Mouse (Mus musculus): ENCODE data around the gene Satl1. TPM values are rescaled to one million over a fixed set of nuclear protein-coding genes. Genes with fewer than 3 reads are reported as not detected.
"Not testable (repeated sequence)": the region's sequence is repeated elsewhere in the genome, so short reads cannot be mapped to it uniquely, and the experiment has no call there.

Gene Satl1
- not detected in 2 replicates for polyA plus RNA-seq (2015; fragmentation: Nextera tagmentation; extraction: Ambion mirVana)

DNA sequence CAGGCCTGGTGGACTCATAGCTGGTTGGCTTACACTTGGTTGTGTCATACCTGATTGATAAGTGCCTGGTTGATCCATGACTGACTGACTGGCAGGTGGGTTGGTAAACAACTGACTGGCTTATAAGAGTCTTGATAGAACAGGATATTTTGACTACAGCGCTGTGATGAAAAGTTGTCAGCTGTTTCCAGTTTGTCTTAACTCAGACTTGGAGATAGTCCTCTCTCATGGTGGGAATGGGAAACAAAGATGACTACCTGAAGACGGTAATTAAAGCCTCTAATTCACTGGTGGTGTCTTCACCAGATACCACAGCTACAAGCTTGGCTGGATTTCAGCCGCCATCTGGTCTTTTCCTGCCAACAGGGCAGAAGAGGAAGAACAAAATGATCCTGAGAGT is at the start of gene Satl1:
Gene Satl1 (minus strand): TSS at position 101 of the 400 bp plus-strand sequence.
- Histone ChIP-seq H3K4me2 (no peak within 1 kb of the TSS), H3K27me3 (no peaks in the 10 kb centered on the region), H3K4me1 (replicated peaks) (no peaks in the 10 kb centered on the region), H3K27ac (replicated peaks) (no peak within 1 kb of the TSS), H3K9ac (no peak within 1 kb of the TSS), H3K9me3 (no peaks in the 10 kb centered on the region), H3K4me3 (no peak within 1 kb of the TSS), H3K36me3 (no peaks in the 10 kb centered on the region)
- no peak for ATAC-seq (ENCODE audit: low read depth)
- WGBS, result 94% methylated on average over 3 of the region's 3 CpGs

DNA sequence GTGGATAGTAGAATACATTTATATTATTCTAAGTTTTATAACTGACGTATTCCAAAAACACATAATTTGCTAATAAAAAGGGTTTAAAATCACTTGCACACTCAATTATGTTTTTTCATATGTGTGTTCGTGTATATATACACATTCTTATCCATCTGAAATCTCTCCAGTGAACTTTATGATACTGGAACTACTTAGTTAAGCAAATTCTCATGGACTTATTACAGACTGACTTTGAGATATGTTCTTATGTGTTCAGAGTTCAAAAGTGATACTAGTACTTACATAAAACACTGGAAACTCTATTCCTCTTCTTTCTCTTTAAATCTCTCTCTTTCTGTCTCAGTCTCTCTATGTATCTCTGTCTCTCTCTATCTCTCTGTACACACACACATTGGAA is 31.5 kb upstream of the Satl1 start:
- H3K27me3 ChIP-seq, result no peaks in the 10 kb centered on the region
- no peaks in the 10 kb centered on the region for H3K4me1 ChIP-seq (replicated peaks)
- no peak overlapping the region for H3K4me2 ChIP-seq
- no peak overlapping the region for H3K9ac ChIP-seq
- no peaks in the 10 kb centered on the region for H3K9me3 ChIP-seq
- WGBS, result 87% methylated on average over 2 of the region's 2 CpGs
- no peak overlapping the region for H3K27ac ChIP-seq (replicated peaks)
- no peaks in the 10 kb centered on the region for H3K36me3 ChIP-seq
- ATAC-seq (ENCODE audit: low read depth), result no peak
- no peak overlapping the region for H3K4me3 ChIP-seq

DNA sequence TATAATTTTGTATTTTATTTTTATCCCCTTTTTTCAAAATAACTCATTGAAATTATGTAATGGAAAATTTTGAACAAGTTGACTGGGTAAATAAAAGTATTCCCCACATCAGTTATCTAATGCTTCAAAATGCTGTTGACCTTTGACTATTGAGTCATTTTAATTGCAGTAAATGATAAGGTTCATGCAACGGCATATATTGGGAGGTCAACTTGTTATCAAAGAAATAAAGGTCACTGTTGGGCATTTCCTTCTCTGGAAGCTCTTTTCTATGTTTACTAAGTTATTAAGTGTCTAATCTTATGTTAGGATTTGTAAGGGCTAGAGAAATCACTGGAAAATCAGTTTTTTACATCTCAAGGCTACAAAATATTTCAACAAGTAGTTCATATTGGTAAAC is 31.0 kb upstream of the Satl1 start:
- WGBS, result 97% methylated on average over 1 of the region's 1 CpGs
- no peak for ATAC-seq (ENCODE audit: low read depth)

DNA sequence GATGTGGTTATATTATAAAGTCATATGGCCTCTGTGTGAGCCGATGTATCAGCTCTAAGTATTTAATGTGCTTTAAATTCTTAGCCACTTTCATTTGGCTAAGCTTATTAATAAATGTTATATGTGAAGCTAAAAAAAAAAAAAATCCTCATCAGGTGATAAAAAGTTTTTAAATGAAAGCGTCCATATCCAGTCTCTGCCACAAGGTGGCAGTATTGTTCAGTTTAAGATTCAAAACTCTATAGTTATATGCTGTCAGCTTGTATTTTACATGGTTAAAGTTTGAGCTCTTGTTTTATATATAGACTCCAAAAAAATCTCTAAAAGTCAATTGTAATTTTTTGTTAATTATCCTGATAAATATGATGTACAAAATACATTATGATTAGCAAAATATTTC is 16.4 kb upstream of the Satl1 start:
- not testable (repeated sequence) for H3K9ac ChIP-seq; ATAC-seq (ENCODE audit: low read depth); H3K4me2 ChIP-seq; H3K27me3 ChIP-seq; H3K4me1 ChIP-seq (replicated peaks); H3K36me3 ChIP-seq; H3K9me3 ChIP-seq; H3K27ac ChIP-seq (replicated peaks); H3K4me3 ChIP-seq
- 47% methylated on average over 2 of the region's 2 CpGs for WGBS

More for the DNA sequence above, 31.0 kb upstream of the Satl1 start:
- H3K4me2 ChIP-seq, result no peak overlapping the region
- H3K9me3 ChIP-seq, result no peaks in the 10 kb centered on the region
- no peaks in the 10 kb centered on the region for H3K27me3 ChIP-seq
- no peak overlapping the region for H3K27ac ChIP-seq (replicated peaks)
- no peaks in the 10 kb centered on the region for H3K4me1 ChIP-seq (replicated peaks)
- no peak overlapping the region for H3K9ac ChIP-seq
- no peaks in the 10 kb centered on the region for H3K36me3 ChIP-seq
- H3K4me3 ChIP-seq, result no peak overlapping the region

DNA sequence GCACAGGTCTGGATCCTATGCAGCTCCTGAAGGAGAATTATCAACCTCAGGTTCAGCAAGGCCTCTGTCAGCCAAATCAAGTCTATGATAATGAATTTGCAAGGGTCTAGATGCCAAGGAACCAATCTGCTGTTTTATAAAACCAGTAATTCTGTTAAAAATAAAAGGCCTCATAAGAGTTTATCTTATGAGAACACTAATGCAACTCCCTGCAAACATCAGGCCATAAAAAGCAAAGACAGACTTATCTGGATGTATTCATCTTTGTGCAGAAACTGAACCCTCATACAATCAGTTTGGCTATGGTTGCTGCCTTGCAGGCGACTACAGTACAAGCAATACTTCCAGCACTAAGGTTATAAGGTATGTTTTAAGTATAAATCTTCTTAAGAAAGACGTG is 5.7 kb upstream of the Satl1 start:
- Histone ChIP-seq H3K27ac (replicated peaks) (no peak overlapping the region), H3K9me3 (no peaks in the 10 kb centered on the region), H3K4me2 (no peak overlapping the region), H3K36me3 (no peaks in the 10 kb centered on the region), H3K4me1 (replicated peaks) (no peaks in the 10 kb centered on the region), H3K9ac (no peak overlapping the region), H3K27me3 (no peaks in the 10 kb centered on the region), H3K4me3 (no peak overlapping the region)
- no peak for ATAC-seq (ENCODE audit: low read depth)
- WGBS, result 72% methylated on average over 2 of the region's 2 CpGs

DNA sequence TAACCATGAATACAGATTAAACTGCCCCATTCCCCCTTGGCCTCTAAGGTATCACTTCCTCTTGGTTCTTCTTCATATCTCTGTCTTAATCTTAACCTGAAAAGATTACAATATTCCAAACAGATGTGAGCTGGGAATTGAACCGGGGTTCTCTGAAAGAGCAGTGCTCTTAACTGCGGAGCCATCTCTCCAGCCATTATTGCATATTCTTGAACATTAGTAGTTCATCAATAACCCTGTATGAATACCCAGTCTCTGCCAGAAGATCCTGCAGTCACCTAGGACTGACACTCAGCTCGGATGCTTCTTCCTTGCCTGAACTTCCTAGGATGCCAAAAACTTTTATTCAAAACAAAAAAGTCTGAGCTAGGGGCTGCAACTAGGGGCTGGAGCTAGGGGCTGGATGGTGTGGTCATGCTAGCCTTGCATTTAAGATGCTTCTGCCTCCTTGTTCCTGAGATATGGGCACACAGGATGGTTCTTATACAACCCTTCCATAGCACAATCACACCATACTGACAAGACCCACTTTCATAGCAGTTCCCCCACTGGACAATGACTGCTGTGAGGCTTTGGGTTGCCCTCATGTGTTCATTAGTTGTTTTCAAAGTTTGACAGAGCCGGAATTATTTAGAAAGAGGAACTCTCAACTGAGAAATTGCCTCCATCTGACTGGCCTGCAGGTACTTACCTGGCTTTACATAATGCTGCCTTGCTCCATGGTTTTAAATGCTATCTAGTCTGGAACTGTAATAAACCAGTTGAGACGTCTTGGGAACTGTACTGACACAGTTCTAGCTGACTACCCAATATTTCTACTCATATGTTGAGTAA is 35.8 kb downstream of the Satl1 start:
- H3K9ac ChIP-seq; H3K4me1 ChIP-seq (replicated peaks); H3K4me2 ChIP-seq; H3K27ac ChIP-seq (replicated peaks); H3K36me3 ChIP-seq; H3K27me3 ChIP-seq; H3K9me3 ChIP-seq; H3K4me3 ChIP-seq: not testable (repeated sequence)
- ATAC-seq (ENCODE audit: low read depth), result peak; percentile 98
- 88% methylated on average over 5 of the region's 5 CpGs for WGBS

DNA sequence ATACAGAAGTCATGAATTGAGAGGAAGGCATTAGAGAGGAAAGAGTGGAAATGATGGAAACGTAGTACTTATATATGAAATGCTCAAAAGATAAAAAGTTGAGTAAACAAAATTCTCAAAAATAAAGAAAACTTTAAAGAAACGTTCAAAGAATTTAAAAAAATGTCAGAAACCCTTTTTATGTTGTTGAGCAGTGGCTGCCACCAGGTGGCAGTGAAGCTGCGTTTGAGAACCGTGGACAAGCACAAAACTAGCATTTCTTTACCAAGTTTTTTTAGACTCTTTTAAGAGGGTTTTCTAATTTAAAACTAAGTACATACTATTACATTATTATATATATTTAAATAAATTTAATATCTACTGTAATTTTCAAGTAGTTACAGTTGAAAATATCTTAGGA is 38.2 kb downstream of the Satl1 start:
- Histone ChIP-seq H3K4me3 (no peak overlapping the region), H3K9ac (no peak overlapping the region), H3K27ac (replicated peaks) (no peak overlapping the region), H3K27me3 (no peaks in the 10 kb centered on the region), H3K4me1 (replicated peaks) (no peaks in the 10 kb centered on the region), H3K36me3 (no peaks in the 10 kb centered on the region), H3K9me3 (peaks cover 7% of the 10 kb centered on the region), H3K4me2 (no peak overlapping the region)
- ATAC-seq (ENCODE audit: low read depth), result no peak
- WGBS, result 37% methylated on average over 4 of the region's 4 CpGs

DNA sequence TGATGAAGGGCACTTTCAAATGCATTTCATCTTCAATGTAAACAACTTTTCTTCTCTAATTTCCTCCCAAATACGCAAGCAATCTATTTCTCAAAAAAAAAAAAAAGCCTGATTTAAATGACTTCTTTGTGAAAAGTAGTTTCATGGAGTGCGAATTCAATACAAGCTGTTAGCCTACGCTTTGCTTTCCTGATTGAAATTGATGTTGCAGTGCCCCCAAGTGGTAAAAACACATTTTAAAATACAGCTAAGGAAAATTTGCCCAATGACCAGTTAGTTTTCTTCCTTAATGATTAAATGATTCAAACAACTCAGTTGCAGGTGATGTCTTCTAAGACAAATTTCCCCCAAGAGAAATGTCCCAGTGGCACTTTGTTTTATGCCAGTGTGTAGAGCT is 58.2 kb downstream of the Satl1 start:
- ATAC-seq (ENCODE audit: low read depth), result no peak
- WGBS, result 32% methylated on average over 3 of the region's 3 CpGs
- Histone ChIP-seq H3K9me3 (no peaks in the 10 kb centered on the region), H3K4me2 (no peak overlapping the region), H3K27me3 (no peaks in the 10 kb centered on the region), H3K27ac (replicated peaks) (no peak overlapping the region), H3K9ac (no peak overlapping the region), H3K36me3 (no peaks in the 10 kb centered on the region), H3K4me3 (no peak overlapping the region), H3K4me1 (replicated peaks) (no peaks in the 10 kb centered on the region)

DNA sequence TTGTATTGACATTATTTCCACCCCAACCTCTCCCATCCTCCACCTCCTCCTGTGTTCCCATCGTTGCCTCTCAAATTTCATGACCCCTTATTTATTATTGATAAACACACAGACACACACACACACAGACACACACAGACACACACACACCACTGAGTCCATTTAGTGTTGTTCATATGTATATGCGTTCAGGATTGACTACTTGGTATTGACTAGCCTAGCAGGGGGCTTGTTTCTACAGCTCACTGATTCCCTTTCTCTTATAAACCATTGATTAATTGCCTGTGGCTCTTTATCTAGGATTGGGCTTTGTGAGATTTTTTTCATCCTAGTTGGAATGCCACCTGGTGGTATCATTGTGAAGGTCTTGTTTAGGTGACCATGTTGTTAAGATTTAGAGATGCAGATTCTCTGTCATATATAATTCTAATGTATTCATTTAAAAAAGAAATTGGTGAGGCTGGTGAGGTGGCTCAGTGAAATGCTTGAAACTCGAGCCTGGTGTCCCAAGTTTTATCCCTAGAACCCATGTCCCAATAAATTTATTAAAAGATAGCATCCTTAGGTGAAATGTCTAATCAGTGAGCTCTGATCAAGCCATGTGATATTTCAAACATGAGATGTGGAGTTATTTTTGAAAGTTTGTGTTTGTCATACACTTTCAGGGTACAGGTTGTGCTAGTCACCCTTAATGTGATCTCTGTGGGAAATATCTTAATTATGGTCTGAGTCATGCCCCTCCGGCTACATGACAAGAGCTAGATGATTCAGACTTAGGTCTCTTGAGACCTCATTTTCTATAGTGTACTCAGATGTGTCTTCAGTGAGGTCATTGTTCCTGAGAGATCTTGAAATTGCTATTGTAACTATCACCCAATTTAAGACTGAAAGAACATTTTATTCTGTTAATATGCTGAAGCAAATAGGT is 58.8 kb downstream of the Satl1 start:
- Histone ChIP-seq H3K27me3 (no peaks in the 10 kb centered on the region), H3K9ac (no peak overlapping the region), H3K27ac (replicated peaks) (no peak overlapping the region), H3K4me1 (replicated peaks) (no peaks in the 10 kb centered on the region), H3K4me3 (no peak overlapping the region), H3K4me2 (no peak overlapping the region), H3K36me3 (no peaks in the 10 kb centered on the region), H3K9me3 (no peaks in the 10 kb centered on the region)
- 43% methylated on average over 4 of the region's 4 CpGs for WGBS
- peak; percentile 67 for ATAC-seq (ENCODE audit: low read depth)

DNA sequence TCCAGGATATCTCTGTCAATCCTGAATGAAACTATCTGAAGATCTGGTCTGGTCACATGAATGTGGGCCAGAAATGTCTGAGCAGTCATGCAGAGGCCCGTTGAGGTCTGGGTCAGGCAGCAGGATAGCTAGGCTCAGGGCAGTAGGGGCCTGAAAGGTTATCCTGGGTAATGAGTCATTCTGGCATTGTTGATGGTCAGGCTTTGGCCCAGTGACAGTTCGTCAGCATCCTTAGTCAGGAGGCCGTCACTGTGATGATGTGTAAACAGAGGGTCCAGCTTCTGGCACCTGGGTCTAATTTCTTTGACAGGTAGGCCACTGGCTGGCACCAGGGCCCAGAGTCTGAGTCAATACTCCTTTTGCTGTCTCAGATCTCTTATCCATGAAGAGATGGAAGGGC is 67.1 kb downstream of the Satl1 start:
- no peaks in the 10 kb centered on the region for H3K27me3 ChIP-seq
- H3K4me1 ChIP-seq (replicated peaks), result no peaks in the 10 kb centered on the region
- no peaks in the 10 kb centered on the region for H3K9me3 ChIP-seq
- H3K9ac ChIP-seq, result no peak overlapping the region
- no peak for ATAC-seq (ENCODE audit: low read depth)
- H3K36me3 ChIP-seq, result no peaks in the 10 kb centered on the region
- no peak overlapping the region for H3K4me3 ChIP-seq
- H3K27ac ChIP-seq (replicated peaks), result no peak overlapping the region
- no peak overlapping the region for H3K4me2 ChIP-seq
- WGBS, result 87% methylated on average over 3 of the region's 3 CpGs
